Mouse (Mus musculus) thymus, adult 2 months (tissue): ENCODE results near the gene Tmem196. TPM values are rescaled to one million over a fixed set of nuclear protein-coding genes. Genes with fewer than 3 reads are reported as not detected.

Source experiments
- DNase-seq: peaks from one replicate; pipeline ENCODE4 v3.0.0; 2021
- H3K27ac ChIP-seq: fragments of 200-500 bp; 2 replicates; pipeline ENCODE4 v1.5.1; 2012; ENCODE audit warnings: low read length, control low read depth; ENCODE audit not compliant: control insufficient read depth, insufficient read depth
- H3K27me3 ChIP-seq: fragments of 200-500 bp; 2 replicates; pipeline ENCODE4 v1.6.1; 2012; ENCODE audit warnings: mild to moderate bottlenecking, low read length, moderate library complexity, mixed read lengths; ENCODE audit not compliant: control insufficient read depth, insufficient read depth
- H3K36me3 ChIP-seq: fragments of 200-500 bp; 2 replicates; pipeline ENCODE4 v1.6.1; 2012; ENCODE audit warnings: mild to moderate bottlenecking, low read length, moderate library complexity; ENCODE audit not compliant: control insufficient read depth, insufficient read depth
- H3K4me1 ChIP-seq: fragments of 200-500 bp; replicated peaks from 2 replicates; pipeline ENCODE4 v1.6.1; 2012; ENCODE audit warnings: low read length; ENCODE audit not compliant: control insufficient read depth, insufficient read depth
- H3K4me3 ChIP-seq: fragments of 200-500 bp; 2 replicates; pipeline ENCODE4 v1.5.1; 2012; ENCODE audit warnings: mild to moderate bottlenecking, low read length, control low read depth, moderate library complexity; ENCODE audit not compliant: control insufficient read depth, insufficient read depth
- CTCF ChIP-seq: fragments of 200-500 bp; IDR thresholded peaks from 2 replicates; pipeline ENCODE4 v1.5.1; 2012; ENCODE audit warnings: mild to moderate bottlenecking, control low read depth, low read length, moderate library complexity, borderline replicate concordance; ENCODE audit not compliant: control insufficient read depth, poor library complexity, insufficient read depth; ENCODE audit errors: extremely low read depth
- POLR2A ChIP-seq: fragments of 200-500 bp; IDR thresholded peaks from 2 replicates; pipeline ENCODE4 v1.6.1; 2012; ENCODE audit warnings: mild to moderate bottlenecking, low read length, control low read depth, moderate library complexity; ENCODE audit not compliant: control insufficient read depth, poor library complexity, insufficient read depth; ENCODE audit errors: extremely low read depth
- WGBS: fragments of 180-500 bp; shearing (Covaris S2); methylation state at CpG from one replicate; pipeline ENCODE4 v1.1.7; 2018; 5-methylcytosine and 5-hydroxymethylcytosine counted together
- polyA plus RNA-seq: library from polyadenylated mRNA; depleted of rRNA; stranded (reverse); fragments of >200 nt; gene quantifications from 2 replicates; pipeline ENCODE4 v1.2.3, GENCODE M21; 2012; rRNA removed

Gene Tmem196
- polyA plus RNA-seq: not detected in 2 replicates

DNA sequence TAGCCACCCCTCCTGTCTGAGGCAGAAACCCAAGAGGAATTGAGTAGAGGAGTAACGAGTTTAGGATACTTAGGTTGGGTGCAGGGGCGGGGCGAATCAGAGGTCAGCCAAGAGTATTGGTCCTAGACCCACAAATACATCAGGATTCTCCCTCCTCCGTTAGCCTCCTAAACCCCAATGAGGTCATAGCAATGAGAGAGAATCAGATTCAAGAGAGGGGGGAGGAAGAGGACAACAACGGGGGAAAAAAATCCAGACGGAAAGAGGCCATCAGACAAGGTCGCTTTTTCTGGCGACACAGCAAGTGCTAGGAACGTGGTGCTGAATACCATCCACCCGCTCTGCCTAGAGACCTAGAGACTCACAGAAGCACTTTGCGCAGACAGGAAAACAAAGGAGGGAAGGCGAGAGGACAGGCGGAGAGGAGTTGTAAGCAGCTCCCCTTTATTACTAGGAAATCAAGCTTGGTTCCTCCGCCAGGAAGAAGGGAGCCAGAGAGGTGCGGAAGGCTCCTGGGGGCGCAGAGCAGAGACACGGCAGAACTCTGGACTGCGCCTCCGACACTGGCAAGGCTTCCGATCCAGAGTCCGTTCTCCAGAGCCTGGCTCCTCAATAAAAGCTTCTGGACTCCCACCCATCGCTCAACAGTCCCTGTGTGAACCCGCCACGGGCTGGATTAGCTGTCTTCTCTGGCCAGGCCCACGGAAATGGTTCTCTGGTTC lies at the start of gene Tmem196:
Tmem196 (plus strand) TSS at position 234 of the 722 bp plus-strand sequence.
- Histone ChIP-seq H3K4me3 (no peak within 1 kb of the TSS), H3K36me3 (no peaks in the 10 kb centered on the region), H3K4me1 (no peaks in the 10 kb centered on the region), H3K27me3 (peaks cover 5% of the 10 kb centered on the region; the same call in 1 of the 2 replicates), H3K27ac (no peak within 1 kb of the TSS)
- no peak for TF ChIP-seq POLR2A
- TF ChIP-seq CTCF: no peak
- no peak for DNase-seq
- WGBS: 7% methylated on average over 25 of the region's 25 CpGs

DNA sequence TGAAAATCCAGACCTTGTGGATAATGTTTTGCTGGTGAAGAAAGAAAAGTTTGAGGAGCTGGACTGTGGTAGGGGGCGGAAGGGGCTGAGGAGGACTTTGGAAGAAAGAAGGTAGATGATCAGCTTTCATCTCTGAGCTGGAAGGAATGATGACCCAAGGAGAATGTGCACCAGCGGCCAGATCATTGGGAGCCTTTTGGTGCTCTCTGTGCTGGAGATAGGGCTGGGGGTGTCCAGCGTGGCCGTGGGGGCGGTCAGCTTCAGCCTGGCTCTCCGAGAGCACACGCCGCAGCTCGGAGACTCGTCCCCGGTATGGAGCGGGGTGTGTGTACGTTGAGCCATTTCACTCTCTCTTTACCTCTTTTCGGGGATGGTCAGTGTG lies 680 bp downstream of the Tmem196 start:
- Histone ChIP-seq H3K27me3 (peaks cover 5% of the 10 kb centered on the region; the same call in 1 of the 2 replicates), H3K36me3 (no peaks in the 10 kb centered on the region), H3K4me1 (no peaks in the 10 kb centered on the region), H3K27ac (no peak overlapping the region), H3K4me3 (no peak overlapping the region)
- WGBS: 18% methylated on average over 14 of the region's 14 CpGs
- TF ChIP-seq CTCF (no peak), POLR2A (no peak)
- no peak for DNase-seq

DNA sequence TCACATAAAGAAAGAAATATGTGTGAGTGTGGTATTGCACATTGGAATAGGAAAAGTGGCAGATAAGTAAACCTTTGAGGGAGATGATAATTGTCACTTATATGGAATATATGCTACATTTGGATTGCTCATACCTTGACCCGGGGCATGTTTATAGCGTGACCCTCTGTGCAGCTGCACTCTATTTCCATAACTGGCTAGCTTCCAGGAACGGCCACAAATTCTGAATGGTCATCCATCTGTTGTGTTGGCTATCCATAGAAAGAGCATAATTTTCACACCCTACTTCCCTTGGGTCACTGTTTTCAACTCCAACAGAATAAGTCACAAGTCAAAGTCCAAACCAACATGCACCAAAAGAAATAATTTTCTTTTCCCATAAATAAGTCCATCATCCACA lies 11.4 kb downstream of the Tmem196 start:
- no peak for TF ChIP-seq POLR2A
- TF ChIP-seq CTCF: no peak
- H3K4me3 ChIP-seq: no peak overlapping the region
- no peaks in the 10 kb centered on the region for H3K36me3 ChIP-seq
- no peak overlapping the region for H3K27ac ChIP-seq
- WGBS: 87% methylated on average over 3 of the region's 3 CpGs
- no peak for DNase-seq
- H3K4me1 ChIP-seq: no peaks in the 10 kb centered on the region
- H3K27me3 ChIP-seq: no peaks in the 10 kb centered on the region

- DNase-seq: no peak
- H3K27me3 ChIP-seq: no peaks in the 10 kb centered on the region
- whole genome bisulfite sequencing: 90% methylated on average over 1 of the region's 1 CpGs
These were observed 15.1 kb downstream of the Tmem196 start for GRCm38 (mm10) chr12:119960730-119961129.

DNA sequence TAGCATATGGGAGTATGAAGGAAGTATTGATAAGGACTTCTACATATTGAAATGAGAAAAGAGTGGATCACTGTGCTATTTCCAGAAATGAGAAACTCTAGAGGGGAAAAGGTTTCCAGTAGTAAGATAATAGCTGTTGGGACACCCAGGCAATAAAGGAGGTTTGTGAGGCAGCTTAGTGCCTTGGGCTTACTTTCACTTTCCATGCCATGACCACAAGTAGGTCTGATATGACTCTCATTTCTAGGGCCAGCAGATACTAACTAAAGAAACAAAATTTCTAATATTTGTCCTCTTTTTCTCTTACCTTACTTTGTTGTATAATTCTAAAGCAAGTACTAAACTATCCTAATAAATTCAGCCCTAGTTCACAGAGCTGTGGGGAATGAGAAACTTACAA lies 19.8 kb downstream of the Tmem196 start:
- TF ChIP-seq CTCF: no peak
- H3K27ac ChIP-seq: no peak overlapping the region
- no peaks in the 10 kb centered on the region for H3K4me1 ChIP-seq

More at GRCm38 (mm10) chr12:119960730-119961129, 15.1 kb downstream of the Tmem196 start:
- no peaks in the 10 kb centered on the region for H3K4me1 ChIP-seq
- no peak overlapping the region for H3K4me3 ChIP-seq
- no peak overlapping the region for H3K27ac ChIP-seq
- TF ChIP-seq CTCF: no peak
- TF ChIP-seq POLR2A: no peak
- no peaks in the 10 kb centered on the region for H3K36me3 ChIP-seq

GRCm38 (mm10) chr12:119970068-119970467 lies 24.4 kb downstream of the Tmem196 start:
- H3K27ac ChIP-seq: no peak overlapping the region
- no peak for TF ChIP-seq CTCF
- no peak for TF ChIP-seq POLR2A
- no peaks in the 10 kb centered on the region for H3K36me3 ChIP-seq
- H3K4me3 ChIP-seq: no peak overlapping the region
- DNase-seq: no peak
- no peaks in the 10 kb centered on the region for H3K27me3 ChIP-seq
- H3K4me1 ChIP-seq: no peaks in the 10 kb centered on the region

More for the DNA sequence above, 19.8 kb downstream of the Tmem196 start:
- Histone ChIP-seq H3K4me3 (no peak overlapping the region), H3K27me3 (no peaks in the 10 kb centered on the region), H3K36me3 (no peaks in the 10 kb centered on the region)
- no peak for DNase-seq

DNA sequence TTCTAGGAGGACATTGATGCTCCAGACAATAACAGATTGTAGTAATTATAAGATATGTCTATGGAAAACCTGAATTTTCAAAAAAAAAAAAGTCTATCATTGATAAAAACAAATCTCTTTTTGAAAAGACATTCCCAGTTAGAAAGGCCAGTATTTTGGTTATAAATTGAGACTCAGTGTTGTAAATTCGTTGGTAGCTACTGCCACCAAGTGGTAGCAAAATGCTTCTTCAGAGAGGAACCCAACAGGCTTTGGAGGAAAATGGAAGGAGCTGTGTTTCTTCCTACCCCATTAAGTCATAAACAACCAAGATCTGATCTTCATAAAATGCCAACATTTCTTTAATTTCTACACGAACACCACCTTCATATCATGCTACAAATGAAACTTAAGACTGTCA lies 36.1 kb downstream of the Tmem196 start:
- DNase-seq: peak; percentile 4
- Histone ChIP-seq H3K4me1 (no peaks in the 10 kb centered on the region), H3K27me3 (no peaks in the 10 kb centered on the region), H3K36me3 (no peaks in the 10 kb centered on the region), H3K4me3 (no peak overlapping the region), H3K27ac (no peak overlapping the region)
- TF ChIP-seq CTCF (no peak), POLR2A (no peak)
- under 1% methylated on average over 2 of the region's 2 CpGs for WGBS
